Mouse (Mus musculus) kidney, embryonic 14.5 days (tissue): ENCODE results near the gene Pltp. TPM values are rescaled to one million over a fixed set of nuclear protein-coding genes. Genes with fewer than 3 reads are reported as not detected.

Experiments used
- ATAC-seq: fragments of 200-750 bp; cut with Nextera tagmentation; 2 replicates; pipeline ENCODE4 v1.8.0; 2017; ENCODE audit warnings: moderate number of reproducible peaks, mild to moderate bottlenecking, moderate TSS enrichment, moderate library complexity; ENCODE audit not compliant: low FRiP score, low TSS enrichment
- H3K27ac ChIP-seq: fragments of 300-500 bp; sonication (generic); 2 replicates; pipeline ENCODE4 v1.5.1; 2014; ENCODE audit warnings: low read depth, mild to moderate bottlenecking, low read length, moderate library complexity, mixed read lengths
- H3K27me3 ChIP-seq: fragments of 300-500 bp; sonication (generic); 2 replicates; pipeline ENCODE4 v1.6.1; 2014; ENCODE audit warnings: mild to moderate bottlenecking, low read length; ENCODE audit not compliant: control insufficient read depth, insufficient read depth
- H3K36me3 ChIP-seq: fragments of 300-500 bp; sonication (generic); 2 replicates; pipeline ENCODE4 v1.6.1; 2014; ENCODE audit warnings: low read length, mixed read lengths; ENCODE audit not compliant: control insufficient read depth, insufficient read depth
- H3K4me1 ChIP-seq: fragments of 300-500 bp; sonication (generic); 2 replicates; pipeline ENCODE4 v1.6.1; 2014; ENCODE audit warnings: low read length, mixed read lengths; ENCODE audit not compliant: control insufficient read depth, insufficient read depth
- H3K4me2 ChIP-seq: fragments of 300-500 bp; sonication (generic); replicated peaks from 2 replicates; pipeline ENCODE4 v1.6.1; 2014; ENCODE audit warnings: low read depth, mild to moderate bottlenecking, low read length
- H3K4me3 ChIP-seq: fragments of 300-500 bp; sonication (generic); 2 replicates; pipeline ENCODE4 v1.5.1; 2014; ENCODE audit warnings: mild to moderate bottlenecking, low read length
- H3K9ac ChIP-seq: fragments of 300-500 bp; sonication (generic); 2 replicates; pipeline ENCODE4 v1.6.1; 2014; ENCODE audit warnings: low read depth, mild to moderate bottlenecking, low read length, moderate library complexity
- H3K9me3 ChIP-seq: fragments of 300-500 bp; sonication (generic); 2 replicates; pipeline ENCODE4 v1.6.1; 2016; ENCODE audit warnings: low read length; ENCODE audit not compliant: control insufficient read depth
- WGBS: fragments of 180-500 bp; shearing (Covaris S2); extraction: QIAGEN DNeasy Blood & Tissue Kit; methylation state at CpG from one replicate; pipeline ENCODE4 v1.1.7; 2014; 5-methylcytosine and 5-hydroxymethylcytosine counted together
- polyA plus RNA-seq: library from polyadenylated mRNA; unstranded; fragments of >200 nt; fragmentation: Nextera tagmentation; extraction: Ambion mirVana; gene quantifications from 2 replicates; pipeline ENCODE4 v1.2.1, GENCODE M21; 2014

Pltp gene
- polyA plus RNA-seq, 1 experiment from 2014 or later, result 34.6 TPM

DNA sequence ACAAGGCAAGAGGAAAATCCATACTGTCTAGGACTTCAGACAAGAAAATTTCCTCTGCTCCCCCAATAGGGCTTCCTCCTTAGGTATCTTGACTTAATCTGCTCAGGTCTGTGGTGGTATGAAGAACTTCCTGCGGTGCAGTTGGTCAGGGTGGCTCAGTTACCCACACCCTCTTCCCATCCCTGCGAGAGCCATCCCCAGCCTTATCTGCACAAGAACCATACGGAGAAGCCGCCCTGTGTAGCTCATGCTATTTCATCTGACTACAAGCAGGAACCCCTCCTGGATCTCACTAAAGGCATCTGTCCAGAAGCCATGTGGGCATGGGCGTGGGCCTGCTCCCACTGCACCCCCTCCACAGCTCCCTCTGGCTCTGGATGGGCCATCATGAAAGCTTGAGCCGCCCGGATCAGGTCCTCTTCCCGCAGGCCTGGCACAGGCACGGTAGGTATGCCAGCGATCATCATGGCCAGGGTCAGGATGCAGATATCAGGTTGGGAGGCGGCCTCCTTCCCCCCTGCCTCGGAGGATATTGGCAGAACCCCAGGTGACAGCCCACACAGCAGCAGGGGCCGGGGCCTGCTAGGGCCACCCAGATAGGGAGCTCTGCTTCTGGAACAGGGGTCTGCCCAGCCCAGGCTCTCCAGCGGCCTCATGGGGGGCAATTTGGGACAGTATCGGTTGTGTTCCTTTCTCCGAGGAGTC lies 30.2 kb downstream of the Pltp start:
- Histone ChIP-seq H3K4me1 (peaks cover 9% of the 10 kb centered on the region), H3K4me3 (no peak overlapping the region), H3K27ac (no peak overlapping the region), H3K36me3 (peaks cover 38% of the 10 kb centered on the region), H3K4me2 (no peak overlapping the region), H3K9ac (no peak overlapping the region), H3K9me3 (no peaks in the 10 kb centered on the region), H3K27me3 (no peaks in the 10 kb centered on the region)
- 93% methylated on average over 16 of the region's 16 CpGs for WGBS
- ATAC-seq, result no peak

DNA sequence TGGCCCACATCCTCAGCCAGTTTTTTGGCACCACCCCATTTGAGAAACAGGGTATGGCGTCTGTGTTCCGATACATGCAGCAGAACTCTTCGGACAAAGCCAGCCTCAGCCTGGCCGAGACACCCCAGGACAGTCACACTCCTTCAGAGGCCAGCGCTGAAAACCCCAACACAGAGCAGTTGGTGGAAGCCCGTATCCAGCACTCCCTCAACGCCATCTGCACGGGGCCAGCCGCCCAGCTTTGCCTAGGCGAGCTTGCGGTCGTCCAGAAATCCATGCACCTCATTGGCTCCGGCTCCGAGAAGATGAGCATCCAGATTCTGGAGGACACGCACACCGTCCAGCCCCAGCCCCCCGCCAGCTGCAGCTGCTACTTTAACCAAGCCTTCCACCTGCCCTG lies 32.0 kb downstream of the Pltp start:
- no peak overlapping the region for H3K4me2 ChIP-seq
- H3K27me3 ChIP-seq, result no peaks in the 10 kb centered on the region
- H3K9me3 ChIP-seq, result no peaks in the 10 kb centered on the region
- peaks cover 47% of the 10 kb centered on the region for H3K36me3 ChIP-seq
- H3K27ac ChIP-seq, result no peak overlapping the region
- H3K9ac ChIP-seq, result no peak overlapping the region
- peaks cover 8% of the 10 kb centered on the region for H3K4me1 ChIP-seq
- H3K4me3 ChIP-seq, result no peak overlapping the region
- ATAC-seq, result no peak
- 97% methylated on average over 17 of the region's 17 CpGs for WGBS

GRCm38 (mm10) chr2:164823969-164824368 lies 33.5 kb downstream of the Pltp start:
- H3K4me3 ChIP-seq, result peak overlapping the region; percentile 93
- no peaks in the 10 kb centered on the region for H3K27me3 ChIP-seq
- no peaks in the 10 kb centered on the region for H3K9me3 ChIP-seq
- peak overlapping the region; percentile 51; the same call in 1 of the 2 replicates for H3K4me2 ChIP-seq
- no peak overlapping the region for H3K9ac ChIP-seq
- no peak overlapping the region for H3K27ac ChIP-seq
- 97% methylated on average over 4 of the region's 4 CpGs for WGBS
- ATAC-seq, result no peak
- H3K36me3 ChIP-seq, result peaks cover 48% of the 10 kb centered on the region
- H3K4me1 ChIP-seq, result peaks cover 8% of the 10 kb centered on the region

DNA sequence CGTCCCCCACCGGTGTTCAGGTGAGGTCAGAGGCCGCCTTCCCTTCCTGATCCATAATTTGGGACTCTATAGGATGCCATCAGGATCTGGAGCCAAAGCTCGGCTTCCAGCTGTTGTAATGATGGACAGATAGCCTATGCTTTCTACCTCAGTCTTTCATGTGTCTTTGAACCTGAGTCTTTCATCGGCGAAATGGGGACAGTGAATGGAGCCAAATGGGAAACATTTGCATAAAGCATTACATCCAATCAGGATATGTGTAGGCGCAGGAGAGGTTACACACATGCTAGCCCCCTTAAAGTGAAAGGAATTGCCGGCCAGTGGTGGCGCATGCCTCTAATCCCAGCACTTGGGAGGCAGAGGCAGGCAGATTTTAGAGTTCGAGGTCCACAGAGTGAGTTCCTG lies 34.3 kb downstream of the Pltp start:
- Histone ChIP-seq H3K4me3 (peak overlapping the region; percentile 93), H3K27ac (peak overlapping the region; percentile 76; the same call in 1 of the 2 replicates), H3K36me3 (peaks cover 45% of the 10 kb centered on the region), H3K4me1 (peaks cover 8% of the 10 kb centered on the region), H3K9me3 (no peaks in the 10 kb centered on the region), H3K27me3 (no peaks in the 10 kb centered on the region), H3K9ac (peak overlapping the region; percentile 72), H3K4me2 (peak overlapping the region; percentile 51)
- 1% methylated on average over 10 of the region's 10 CpGs for WGBS
- peak; percentile 63 for ATAC-seq

DNA sequence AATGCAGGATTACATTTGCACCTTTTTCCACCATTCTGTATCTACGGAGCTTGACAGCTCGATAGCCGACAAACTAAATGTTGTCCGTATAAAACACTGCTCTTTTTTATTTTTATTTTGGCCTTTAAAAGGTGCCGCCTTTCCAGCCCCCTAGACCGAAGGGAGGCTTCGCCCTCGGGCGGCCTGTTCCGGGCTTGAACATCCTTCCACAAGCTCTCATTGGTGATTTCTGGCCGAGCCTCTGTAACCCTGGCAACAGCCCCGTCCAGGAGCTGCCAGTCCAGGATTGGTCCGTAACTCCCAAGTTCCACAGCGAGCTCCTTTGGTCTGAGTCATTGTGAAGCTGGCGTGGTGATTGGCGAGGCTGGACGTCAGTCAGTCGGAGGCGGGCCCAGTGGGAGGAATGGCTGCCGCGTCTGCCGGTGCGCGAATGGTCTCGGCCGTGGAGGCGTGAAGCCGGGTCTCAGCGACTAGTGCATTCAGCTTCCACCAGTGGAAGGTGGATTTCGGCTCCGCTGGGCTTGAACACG lies 34.8 kb downstream of the Pltp start, which contains the start of gene Zswim1:
Gene Zswim1, plus strand, starts transcription at position 51 of the 530 bp plus-strand sequence.
- Histone ChIP-seq H3K4me1 (peaks cover 8% of the 10 kb centered on the region), H3K4me3 (peak within 1 kb of the TSS; percentile 93), H3K27ac (peak within 1 kb of the TSS; percentile 76; the same call in 1 of the 2 replicates), H3K27me3 (no peaks in the 10 kb centered on the region), H3K9ac (peak within 1 kb of the TSS; percentile 72), H3K36me3 (peaks cover 43% of the 10 kb centered on the region), H3K9me3 (no peaks in the 10 kb centered on the region), H3K4me2 (peak within 1 kb of the TSS; percentile 51)
- ATAC-seq, result peak; percentile 99
- WGBS, result under 1% methylated on average over 32 of the region's 32 CpGs

- 80% methylated on average over 6 of the region's 6 CpGs for WGBS
- no peak overlapping the region for H3K4me3 ChIP-seq
- ATAC-seq, result no peak
- peaks cover 12% of the 10 kb centered on the region for H3K4me1 ChIP-seq
- no peak overlapping the region for H3K4me2 ChIP-seq
- no peaks in the 10 kb centered on the region for H3K9me3 ChIP-seq
- no peak overlapping the region for H3K27ac ChIP-seq
- no peak overlapping the region for H3K9ac ChIP-seq
- H3K36me3 ChIP-seq, result peaks cover 27% of the 10 kb centered on the region
- H3K27me3 ChIP-seq, result no peaks in the 10 kb centered on the region
These were observed 36.5 kb downstream of the Pltp start for GRCm38 (mm10) chr2:164821060-164821459.

DNA sequence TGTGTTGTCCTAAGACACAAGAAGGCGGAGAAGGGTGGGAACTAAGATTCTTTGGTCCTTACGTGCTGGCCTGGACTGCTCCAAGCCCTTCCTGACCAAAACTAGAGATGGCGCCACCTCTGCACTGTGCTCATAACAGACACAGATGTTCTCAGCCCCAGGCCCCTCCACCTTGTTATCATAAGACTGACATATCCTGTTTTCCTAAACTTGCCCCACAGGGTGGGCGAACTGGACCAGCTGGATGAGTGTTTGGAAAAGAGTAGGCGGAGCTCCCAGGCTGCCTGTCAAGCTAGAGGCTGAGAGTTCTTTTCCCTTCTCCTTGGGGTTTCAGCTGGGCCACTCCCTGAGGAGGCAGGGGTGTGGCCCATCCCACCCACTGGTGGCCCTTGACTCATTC lies 39.8 kb downstream of the Pltp start:
- no peak; the same call in 1 of the 2 replicates for ATAC-seq
- H3K27ac ChIP-seq, result no peak overlapping the region
- H3K9me3 ChIP-seq, result no peaks in the 10 kb centered on the region
- no peak overlapping the region for H3K4me2 ChIP-seq
- 60% methylated on average over 5 of the region's 5 CpGs for WGBS
- no peaks in the 10 kb centered on the region for H3K27me3 ChIP-seq
- H3K9ac ChIP-seq, result no peak overlapping the region
- H3K4me3 ChIP-seq, result no peak overlapping the region
- H3K4me1 ChIP-seq, result peaks cover 7% of the 10 kb centered on the region; the same call in 1 of the 2 replicates
- H3K36me3 ChIP-seq, result 0 out of 2 replicates have a peak, but pooled peaks cover 11% of the 10 kb centered on the region

- H3K9ac ChIP-seq, result no peak overlapping the region
- H3K27me3 ChIP-seq, result no peaks in the 10 kb centered on the region
- no peaks in the 10 kb centered on the region for H3K9me3 ChIP-seq
- ATAC-seq, result no peak
- no peak overlapping the region for H3K4me3 ChIP-seq
- 84% methylated on average over 6 of the region's 6 CpGs for WGBS
- 0 out of 2 replicates have a peak, but pooled peaks cover 11% of the 10 kb centered on the region for H3K36me3 ChIP-seq
- peaks cover 4% of the 10 kb centered on the region; the same call in 1 of the 2 replicates for H3K4me1 ChIP-seq
- H3K4me2 ChIP-seq, result no peak overlapping the region
- no peak overlapping the region for H3K27ac ChIP-seq
These were observed 40.3 kb downstream of the Pltp start for GRCm38 (mm10) chr2:164817206-164817605.

GRCm38 (mm10) chr2:164815821-164816220 lies 41.7 kb downstream of the Pltp start:
- Histone ChIP-seq H3K36me3 (0 out of 2 replicates have a peak, but pooled peaks cover 5% of the 10 kb centered on the region), H3K4me2 (no peak overlapping the region), H3K27ac (no peak overlapping the region), H3K9me3 (no peaks in the 10 kb centered on the region), H3K9ac (no peak overlapping the region), H3K27me3 (no peaks in the 10 kb centered on the region), H3K4me1 (peaks cover 4% of the 10 kb centered on the region; the same call in 1 of the 2 replicates), H3K4me3 (no peak overlapping the region)
- ATAC-seq, result no peak
- 94% methylated on average over 8 of the region's 8 CpGs for WGBS
